Mouse (Mus musculus) mesoderm, embryonic 11.5 days (tissue): ENCODE results near the gene Bloc1s3.

Experiments
- DNase-seq: peaks from one replicate; pipeline ENCODE4 v3.0.0-alpha.2; 2012; ENCODE audit warnings: low read depth, low spot score

Gene Bloc1s3

DNA sequence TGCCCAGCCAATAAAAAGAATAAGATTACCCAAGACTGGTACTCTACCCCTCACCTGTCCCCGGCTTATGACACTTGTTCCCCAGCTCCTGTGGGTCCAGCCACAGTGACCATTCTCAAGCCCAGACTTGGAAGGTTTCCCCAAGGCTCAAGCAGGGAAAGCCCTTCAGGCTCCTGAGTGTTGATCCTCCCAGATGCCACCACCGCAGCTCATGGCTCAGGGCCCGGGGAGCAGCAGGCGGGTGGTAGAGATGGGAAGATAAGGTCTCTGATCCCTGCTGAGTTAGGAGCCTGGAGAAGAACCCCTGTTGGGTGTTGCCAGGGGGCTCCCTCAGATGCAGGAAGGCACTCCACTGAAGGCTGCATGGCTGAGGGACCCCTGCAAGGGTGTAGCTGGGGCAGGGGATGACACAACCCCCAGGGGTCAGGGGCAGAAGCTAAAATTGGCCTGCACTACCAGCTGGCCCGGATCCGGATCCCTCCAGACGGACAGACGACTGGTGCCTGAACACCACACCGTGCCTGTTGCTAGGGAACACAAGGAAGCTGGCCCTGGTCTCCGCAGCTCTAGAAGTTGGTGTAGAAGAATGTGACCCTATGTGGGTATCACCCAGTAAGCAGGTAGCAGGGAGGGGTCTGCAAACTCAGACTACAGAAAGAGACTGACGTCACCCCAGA, 52.2 kb downstream of the Bloc1s3 start:
- DNase-seq, result no peak

DNA sequence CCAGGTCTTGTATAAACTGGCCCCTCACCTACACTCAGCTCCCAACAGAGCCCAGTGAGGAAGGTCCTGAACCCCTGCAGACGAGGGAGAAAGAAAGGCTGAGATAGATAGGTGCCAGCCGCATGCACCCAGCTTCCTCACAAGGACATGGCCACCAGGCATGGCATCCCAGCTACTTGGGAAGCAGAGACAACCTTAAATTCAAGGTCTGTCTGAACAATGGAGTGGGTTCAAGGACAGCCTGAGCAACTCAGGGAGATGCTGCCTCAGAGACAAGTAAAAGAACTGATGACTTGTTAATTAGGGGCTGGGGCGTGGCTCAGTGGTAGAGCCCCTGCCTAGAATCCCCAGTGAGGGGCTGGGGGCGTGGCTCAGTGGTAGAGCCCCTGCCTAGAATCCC, 53.0 kb downstream of the Bloc1s3 start:
- no peak for DNase-seq
